Mouse (Mus musculus): ENCODE results near the gene Ccr1. TPM values are rescaled to one million over a fixed set of nuclear protein-coding genes. Genes with fewer than 3 reads are reported as not detected.
A peak's percentile ranks its signal among the peaks of the same experiment; 100 is the strongest.

The Ccr1 gene
- total and polyA plus RNA-seq, 2 experiments from 2014 or later = 0.21 to 0.63 TPM

GRCm38 (mm10) chr9:123923146-123923991 is 45.1 kb downstream of the Ccr1 start:
- H3K4me1 ChIP-seq (ENCODE audit: insufficient read depth, low read length) = no peaks in the 10 kb centered on the region
- peak overlapping the region; percentile 97 for H3K27ac ChIP-seq
- H3K9me3 ChIP-seq (ENCODE audit: low read length) = no peaks in the 10 kb centered on the region
- ATAC-seq (peak; percentile 27), DNase-seq (ENCODE audit: low spot score) (peak; percentile 67)
- no peak for TF ChIP-seq CTCF (IDR thresholded peaks at IDR 0.05; ENCODE audit: low read depth)
- H3K27me3 ChIP-seq (ENCODE audit: insufficient read depth, low read length) = no peaks in the 10 kb centered on the region
- peak overlapping the region; percentile 44 for H3K9ac ChIP-seq (replicated peaks; ENCODE audit: low read length)
- peak overlapping the region; percentile 51 for H3K4me3 ChIP-seq (ENCODE audit: low read length)
- no peaks in the 10 kb centered on the region for H3K36me3 ChIP-seq (ENCODE audit: insufficient read depth, low read length)
- WGBS = 3% methylated on average over 44 of the region's 53 CpGs
- peak overlapping the region; percentile 65 for H3K4me2 ChIP-seq (ENCODE audit: low read depth, low read length)

Other genes with a start within 250 kb of the Ccr1 start
- not detected in 2 replicates for gene Cxcr6, start 162.2 kb downstream of the Ccr1 start, total RNA-seq (2014; rRNA removed)
- 0.18 TPM in 1 of 2 replicates, not detected in the other for gene Cxcr6, start 162.2 kb downstream of the Ccr1 start, polyA plus RNA-seq (2015; fragmentation: Nextera tagmentation; extraction: Ambion mirVana)
- gene Fyco1, start 116.8 kb downstream of the Ccr1 start, total RNA-seq (2014; rRNA removed) = 10.1 and 11.9 TPM in 2 replicates
- gene Fyco1, start 116.8 kb downstream of the Ccr1 start, polyA plus RNA-seq (2015; fragmentation: Nextera tagmentation; extraction: Ambion mirVana) = 8.2 and 8.6 TPM in 2 replicates
- gene Xcr1, start 106.7 kb downstream of the Ccr1 start, total RNA-seq (2014; rRNA removed) = not detected in 2 replicates
- gene Xcr1, start 106.7 kb downstream of the Ccr1 start, polyA plus RNA-seq (2015; fragmentation: Nextera tagmentation; extraction: Ambion mirVana) = 0.05 and 0.10 TPM in 2 replicates
- not detected in 2 replicates for gene Ccr1l1, start 9.7 kb upstream of the Ccr1 start, total RNA-seq (2014; rRNA removed)
- not detected in 2 replicates for gene Ccr1l1, start 9.7 kb upstream of the Ccr1 start, polyA plus RNA-seq (2015; fragmentation: Nextera tagmentation; extraction: Ambion mirVana)
- not detected in 2 replicates for gene Ccr3, start 53.3 kb upstream of the Ccr1 start, total RNA-seq (2014; rRNA removed)
- not detected in 2 replicates for gene Ccr3, start 53.3 kb upstream of the Ccr1 start, polyA plus RNA-seq (2015; fragmentation: Nextera tagmentation; extraction: Ambion mirVana)
- not detected in 2 replicates for gene Ccr2, start 133.3 kb upstream of the Ccr1 start, total RNA-seq (2014; rRNA removed)
- gene Ccr2, start 133.3 kb upstream of the Ccr1 start, polyA plus RNA-seq (2015; fragmentation: Nextera tagmentation; extraction: Ambion mirVana) = 0.08 and 0.09 TPM in 2 replicates
- gene Ccr5, start 152.9 kb upstream of the Ccr1 start, total RNA-seq (2014; rRNA removed) = 0.14 and 0.37 TPM in 2 replicates
- 0.81 and 1.2 TPM in 2 replicates for gene Ccr5, start 152.9 kb upstream of the Ccr1 start, polyA plus RNA-seq (2015; fragmentation: Nextera tagmentation; extraction: Ambion mirVana)

Data from hindbrain, postnatal 0 days (tissue).